Mouse (Mus musculus): ENCODE measurements around the gene Mtx1.

GRCm38 (mm10) chr3:89193853-89194252 lies 33.0 kb downstream of the Mtx1 start:
- no peak for TF ChIP-seq CTCF (IDR thresholded peaks at IDR 0.05; ENCODE audit: borderline replicate concordance, control insufficient read depth, extremely low read depth, insufficient read depth, low read length, poor library complexity)
- no peak for TF ChIP-seq POLR2A (IDR thresholded peaks at IDR 0.05; ENCODE audit: control insufficient read depth, extremely low read depth, insufficient read depth, low read length, poor library complexity)

Measured in thymus, adult 2 months (tissue).